Mouse (Mus musculus): ENCODE data around the gene Fchsd2.

The Fchsd2 gene

GRCm38 (mm10) chr7:101213515-101214263 is 121.0 kb downstream of the Fchsd2 start:
- DNase-seq = no peak

DNA sequence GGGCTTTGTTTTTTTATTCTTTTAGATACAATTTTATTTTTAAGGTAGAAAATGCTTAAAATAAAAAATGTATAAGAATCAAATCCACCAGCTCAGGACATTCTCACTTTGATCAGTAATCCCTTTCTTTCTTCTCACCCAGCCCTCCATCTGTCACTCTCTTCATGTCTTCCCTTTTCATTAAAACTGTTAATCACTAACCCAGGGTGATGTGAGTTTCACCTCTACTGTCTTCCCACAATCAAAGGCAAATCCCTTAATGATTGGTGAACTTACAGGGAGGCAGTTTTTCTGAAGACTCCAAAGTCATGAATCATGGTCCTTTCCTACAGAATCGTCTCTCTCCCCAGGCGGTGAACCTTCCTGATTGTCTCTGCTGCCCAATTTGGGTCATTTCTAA is 124.1 kb downstream of the Fchsd2 start:
- no peak for DNase-seq

GRCm38 (mm10) chr7:101223501-101223900 is 130.8 kb downstream of the Fchsd2 start:
- no peak for DNase-seq

- DNase-seq = no peak
These were observed 136.7 kb downstream of the Fchsd2 start for GRCm38 (mm10) chr7:101229336-101229735.

DNA sequence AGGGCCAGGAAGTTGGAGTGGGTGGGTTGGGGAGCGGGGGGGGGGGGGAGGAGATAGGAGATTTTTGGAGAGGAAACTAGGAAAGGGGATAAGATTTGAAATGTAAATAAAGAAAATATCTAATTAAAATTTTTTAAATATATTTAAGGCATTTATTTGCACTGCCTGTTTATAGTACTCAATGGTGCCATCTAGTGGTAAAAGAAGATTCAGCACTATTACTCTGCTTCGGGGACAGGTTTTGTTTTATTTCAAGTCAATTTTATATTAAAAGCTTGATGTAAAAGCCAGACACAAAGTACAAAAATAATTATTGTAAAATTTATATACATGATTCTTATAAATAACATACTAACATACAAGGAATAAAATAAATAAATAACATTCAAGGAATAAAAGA is 138.8 kb downstream of the Fchsd2 start:
- no peak for DNase-seq

DNA sequence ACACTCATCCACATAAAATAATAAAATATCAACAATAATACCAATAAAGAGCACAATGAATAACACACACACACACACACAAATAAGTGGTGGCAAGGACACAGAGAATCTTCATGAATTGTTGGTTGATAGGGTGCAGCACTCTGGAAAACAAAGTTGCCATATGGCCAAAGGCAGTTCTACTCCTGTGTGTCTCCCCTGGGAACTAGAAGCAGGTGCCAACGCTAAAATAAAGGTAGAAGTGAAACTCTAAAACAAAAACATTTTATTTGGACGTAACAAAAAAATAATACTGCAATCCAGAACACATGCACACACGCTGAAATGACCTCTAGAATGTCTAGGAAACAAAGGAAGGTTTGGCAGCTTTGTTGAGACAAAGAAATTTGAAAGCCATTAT is 140.1 kb downstream of the Fchsd2 start:
- DNase-seq = no peak

- DNase-seq = no peak
These were observed 144.2 kb downstream of the Fchsd2 start for GRCm38 (mm10) chr7:101236712-101237473.

- no peak for DNase-seq
These were observed 156.1 kb downstream of the Fchsd2 start for GRCm38 (mm10) chr7:101248760-101249159.

DNA sequence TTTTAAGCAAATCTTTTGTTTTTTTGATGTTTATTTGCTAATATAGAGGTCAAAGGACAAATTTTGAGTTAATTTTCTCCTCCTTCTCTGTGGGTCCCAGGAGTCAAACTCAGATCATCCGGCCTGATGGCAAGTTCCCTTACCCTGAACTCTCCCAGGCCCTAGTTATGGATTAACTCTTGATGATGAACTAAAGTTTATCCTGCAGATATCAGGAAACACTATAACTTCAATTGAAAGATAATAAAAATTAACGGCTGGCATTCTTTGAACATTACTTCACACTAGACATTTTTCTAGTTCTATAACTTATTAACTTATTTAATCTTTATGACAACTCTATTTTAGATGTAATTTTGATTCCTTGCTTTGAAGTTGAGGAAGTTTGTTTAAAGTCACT is 156.5 kb downstream of the Fchsd2 start:
- DNase-seq = no peak

DNA sequence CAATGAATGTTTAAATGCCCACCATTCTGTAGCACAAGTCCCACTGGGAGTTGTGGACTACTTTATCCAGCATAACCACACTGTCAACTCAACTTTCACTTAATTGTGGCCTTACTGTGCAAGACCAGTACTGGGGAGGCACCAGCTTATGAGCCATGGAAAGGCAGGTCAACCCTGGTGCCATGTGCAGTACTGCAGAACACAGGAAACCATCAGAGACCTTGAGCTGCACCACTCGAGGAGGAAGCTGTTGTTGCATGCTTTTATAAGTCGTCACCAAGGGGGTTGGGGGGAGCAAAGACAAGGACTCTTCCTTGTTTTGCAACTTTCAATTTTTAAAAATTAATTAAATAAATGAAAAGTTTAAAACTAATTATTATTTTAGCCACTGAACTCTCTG is 160.4 kb downstream of the Fchsd2 start:
- no peak for DNase-seq

GRCm38 (mm10) chr7:101258482-101258881 is 165.8 kb downstream of the Fchsd2 start:
- DNase-seq = no peak

GRCm38 (mm10) chr7:101261941-101262546 is 169.4 kb downstream of the Fchsd2 start:
- no peak for DNase-seq

- no peak for DNase-seq
These were observed 170.8 kb downstream of the Fchsd2 start for GRCm38 (mm10) chr7:101263511-101263910.

- no peak for DNase-seq
These were observed 175.0 kb downstream of the Fchsd2 start for GRCm38 (mm10) chr7:101267457-101268259.

GRCm38 (mm10) chr7:101271602-101272001 is 178.9 kb downstream of the Fchsd2 start:
- DNase-seq = no peak

GRCm38 (mm10) chr7:101272466-101273160 is 179.9 kb downstream of the Fchsd2 start:
- no peak for DNase-seq

- DNase-seq = no peak
These were observed 190.1 kb downstream of the Fchsd2 start for GRCm38 (mm10) chr7:101282721-101283120.

DNA sequence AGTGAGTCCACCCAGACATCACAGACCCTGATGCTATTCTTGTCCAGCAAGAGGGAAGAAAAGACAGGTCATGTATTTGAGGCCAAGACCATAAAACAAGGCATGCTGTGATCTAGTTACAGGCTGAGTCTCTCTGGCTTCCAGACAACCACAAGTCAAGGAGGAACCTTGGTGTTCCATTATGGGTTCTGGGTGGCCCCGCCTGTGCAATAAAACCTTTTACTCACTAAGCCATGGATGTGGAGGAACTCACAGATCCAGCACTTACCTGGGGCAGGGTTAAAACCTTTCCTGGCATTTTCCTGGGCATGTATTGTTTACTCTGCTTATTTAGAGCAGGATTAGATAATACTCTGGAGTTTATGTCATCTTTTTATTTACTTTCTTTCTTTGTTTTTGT is 191.8 kb downstream of the Fchsd2 start:
- no peak for DNase-seq

GRCm38 (mm10) chr7:101286891-101287290 is 194.2 kb downstream of the Fchsd2 start:
- no peak for DNase-seq

GRCm38 (mm10) chr7:101287820-101288219 is 195.2 kb downstream of the Fchsd2 start:
- no peak for DNase-seq

DNA sequence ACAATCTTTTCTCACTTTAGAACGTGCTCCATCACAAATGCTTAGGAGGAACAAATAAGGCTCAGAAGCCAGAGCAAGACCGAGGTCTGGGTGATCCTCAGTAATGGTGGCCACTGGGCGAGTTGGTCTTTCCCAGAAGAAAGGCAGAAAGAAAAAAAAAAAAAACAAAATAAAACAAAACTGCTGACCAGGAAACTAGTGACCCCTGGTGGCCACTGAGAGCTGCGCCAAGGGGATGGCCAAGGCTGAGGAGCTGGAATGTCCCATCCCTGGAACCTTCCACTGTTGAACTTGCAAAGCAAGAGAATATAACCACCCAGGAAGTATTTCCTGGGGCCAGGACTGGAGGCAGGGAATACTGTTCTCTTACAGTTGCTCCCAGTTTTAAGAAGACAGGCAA is 195.8 kb downstream of the Fchsd2 start:
- DNase-seq = no peak

DNA sequence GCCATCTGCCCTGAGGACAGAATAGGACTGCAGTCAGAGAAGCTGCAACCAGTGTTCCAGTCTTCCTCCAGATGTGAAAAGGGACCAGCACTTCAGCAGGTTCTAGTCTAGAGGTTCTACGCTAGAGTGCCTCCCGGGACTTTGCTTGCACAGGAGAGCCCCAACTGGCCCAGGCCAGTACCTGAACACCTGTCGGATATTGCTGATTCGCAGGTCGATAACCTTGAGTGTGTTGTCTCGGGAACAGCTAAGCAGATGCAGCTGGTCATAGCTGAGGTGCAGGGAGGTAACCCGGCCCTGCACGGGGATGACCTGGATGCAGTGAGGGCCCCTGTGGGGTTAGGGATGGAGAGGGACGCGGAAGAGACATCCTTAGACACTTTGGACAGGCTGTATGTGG is 197.7 kb downstream of the Fchsd2 start:
- no peak for DNase-seq

All from kidney, adult 11 months (tissue).